Mouse (Mus musculus) kidney, postnatal 0 days (tissue): ENCODE data around the gene Slc9a3r1. TPM values are rescaled to one million over a fixed set of nuclear protein-coding genes. Genes with fewer than 3 reads are reported as not detected.

Source experiments
- ATAC-seq: fragments of 200-750 bp; cut with Nextera tagmentation; replicated peaks from 2 replicates; pipeline ENCODE4 v1.8.0; 2017; ENCODE audit warnings: low read depth, moderate number of reproducible peaks, moderate TSS enrichment, moderate library complexity; ENCODE audit not compliant: low FRiP score
- DNase-seq: peaks from one replicate; pipeline ENCODE4 v3.0.0-alpha.2; 2016; ENCODE audit warnings: low spot score
- H3K27ac ChIP-seq: fragments of 300-500 bp; sonication (generic); 2 replicates; pipeline ENCODE4 v1.5.1; 2014; ENCODE audit warnings: mild to moderate bottlenecking
- H3K27me3 ChIP-seq: fragments of 300-500 bp; sonication (generic); 2 replicates; pipeline ENCODE4 v1.6.1; 2014; ENCODE audit warnings: low read length, mixed read lengths; ENCODE audit not compliant: insufficient read depth
- H3K36me3 ChIP-seq: fragments of 300-500 bp; sonication (generic); 2 replicates; pipeline ENCODE4 v1.6.1; 2014; ENCODE audit warnings: low read length, mixed read lengths; ENCODE audit not compliant: insufficient read depth
- H3K4me1 ChIP-seq: fragments of 300-500 bp; sonication (generic); replicated peaks from 2 replicates; pipeline ENCODE4 v1.6.1; 2014; ENCODE audit warnings: antibody characterized with exemption, low read length, mixed read lengths; ENCODE audit not compliant: insufficient read depth
- H3K4me2 ChIP-seq: fragments of 300-500 bp; sonication (generic); 2 replicates; pipeline ENCODE4 v1.6.1; 2014; ENCODE audit warnings: mild to moderate bottlenecking, low read length, moderate library complexity, mixed read lengths
- H3K4me3 ChIP-seq: fragments of 300-500 bp; sonication (generic); replicated peaks from 2 replicates; pipeline ENCODE4 v1.5.1; 2014; ENCODE audit warnings: low read depth, low read length
- H3K9ac ChIP-seq: fragments of 300-500 bp; sonication (generic); 2 replicates; pipeline ENCODE4 v1.6.1; 2014; ENCODE audit warnings: low read depth, low read length
- H3K9me3 ChIP-seq: fragments of 300-500 bp; sonication (generic); replicated peaks from 2 replicates; pipeline ENCODE4 v1.6.1; 2016; ENCODE audit warnings: low read length, inconsistent platforms, mixed read lengths
- CTCF ChIP-seq: IDR thresholded peaks from 2 replicates; pipeline ENCODE4 v1.5.1; 2016; ENCODE audit warnings: antibody characterized with exemption, low read depth, mild to moderate bottlenecking, moderate library complexity
- WGBS: fragments of 180-500 bp; shearing (Covaris S2); extraction: QIAGEN DNeasy Blood & Tissue Kit; methylation state at CpG from one replicate; pipeline ENCODE4 v1.1.7; 2014; 5-methylcytosine and 5-hydroxymethylcytosine counted together
- polyA plus RNA-seq: library from polyadenylated mRNA; unstranded; fragments of >200 nt; fragmentation: Nextera tagmentation; extraction: Ambion mirVana; gene quantifications from 2 replicates; pipeline ENCODE4 v1.2.1, GENCODE M21; 2015

Gene Slc9a3r1
- polyA plus RNA-seq, 1 experiment from 2014 or later: 163 TPM

DNA sequence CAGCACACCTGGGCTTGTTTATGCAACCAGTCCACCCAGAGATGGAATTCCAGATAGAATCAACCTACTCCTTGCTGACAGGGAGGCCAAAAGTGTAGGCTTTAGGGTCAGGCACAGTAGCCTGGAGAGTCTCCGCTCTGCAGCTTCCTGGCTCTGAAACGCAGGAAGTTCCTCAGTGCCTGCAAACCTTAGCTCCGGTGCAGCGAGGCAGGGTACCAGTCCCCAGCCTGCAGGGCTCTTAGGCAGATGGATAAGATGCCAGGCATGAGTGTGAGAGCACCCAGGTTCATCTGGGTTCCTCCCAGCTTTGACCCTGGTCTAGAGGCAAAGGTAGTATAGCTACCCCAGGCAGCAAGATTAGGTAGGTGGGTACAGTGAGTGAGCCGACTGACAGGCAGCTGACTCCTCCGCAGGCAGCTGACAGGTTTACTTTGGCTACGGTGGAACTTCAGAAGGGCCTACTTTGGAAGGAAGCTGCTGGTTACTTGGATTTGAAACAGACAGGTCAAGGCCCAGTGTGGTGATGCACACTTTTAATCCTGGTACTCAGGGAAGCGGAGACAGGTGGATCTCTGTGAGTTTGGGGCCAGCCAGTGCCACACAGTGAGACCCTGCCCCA is 4.6 kb downstream of the Slc9a3r1 start:
- H3K36me3 ChIP-seq: 0 out of 2 replicates have a peak, but pooled peaks cover 4% of the 10 kb centered on the region
- no peak for DNase-seq
- no peak overlapping the region for H3K9ac ChIP-seq
- H3K27ac ChIP-seq: no peak overlapping the region
- no peaks in the 10 kb centered on the region for H3K9me3 ChIP-seq
- 55% methylated on average over 8 of the region's 8 CpGs for WGBS
- no peak for ATAC-seq
- H3K4me2 ChIP-seq: no peak overlapping the region
- peaks cover 30% of the 10 kb centered on the region for H3K4me1 ChIP-seq
- no peaks in the 10 kb centered on the region for H3K27me3 ChIP-seq
- no peak overlapping the region for H3K4me3 ChIP-seq
- no peak for TF ChIP-seq CTCF

DNA sequence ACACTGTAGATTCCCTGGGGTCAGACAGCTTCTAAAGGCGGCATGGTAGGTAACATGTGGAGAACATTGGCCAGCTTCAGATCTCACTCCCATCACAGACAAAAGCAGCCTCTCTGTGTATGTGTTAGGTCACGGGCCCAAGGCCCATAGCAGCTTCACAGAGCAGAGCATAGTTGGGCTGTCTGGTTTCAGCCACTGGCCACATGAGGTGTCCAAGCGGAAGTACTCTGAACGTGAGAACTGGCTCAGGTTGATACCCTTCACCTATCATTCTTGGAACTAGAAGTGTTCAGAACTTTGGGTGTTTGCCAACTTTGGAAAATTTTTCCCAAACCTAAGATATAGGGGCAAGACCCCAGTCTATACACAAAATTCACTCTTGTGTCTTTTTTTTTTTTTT is 6.3 kb downstream of the Slc9a3r1 start:
- H3K4me1 ChIP-seq: peaks cover 43% of the 10 kb centered on the region

DNA sequence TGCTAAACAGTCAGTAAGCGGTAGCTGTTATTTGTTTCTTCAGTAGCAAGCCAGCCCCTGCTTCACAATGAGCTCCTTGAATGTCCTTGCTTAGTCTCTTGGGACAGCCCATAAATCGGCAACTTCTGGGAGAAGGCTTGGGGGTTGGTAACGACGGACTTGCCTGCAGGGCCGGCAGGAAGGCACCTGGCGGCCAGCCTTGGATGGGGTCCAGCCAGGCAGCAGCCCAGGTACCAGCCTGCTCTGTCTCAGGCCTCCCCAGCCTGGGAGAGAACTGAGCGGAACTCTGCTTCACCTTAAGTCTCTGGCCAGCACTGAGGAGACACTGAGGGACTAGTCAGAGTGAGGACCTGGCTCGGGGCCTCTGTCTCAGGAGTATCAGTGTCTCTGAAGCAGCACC is 8.0 kb downstream of the Slc9a3r1 start:
- H3K36me3 ChIP-seq: 0 out of 2 replicates have a peak, but pooled peaks cover 4% of the 10 kb centered on the region
- peak overlapping the region; percentile 28; the same call in 1 of the 2 replicates for H3K27ac ChIP-seq
- H3K9ac ChIP-seq: no peak overlapping the region
- H3K4me1 ChIP-seq: peaks cover 45% of the 10 kb centered on the region
- 27% methylated on average over 8 of the region's 8 CpGs for WGBS
- ATAC-seq (no peak), DNase-seq (no peak)
- no peak overlapping the region for H3K4me2 ChIP-seq
- no peak for TF ChIP-seq CTCF
- H3K4me3 ChIP-seq: no peak overlapping the region
- no peaks in the 10 kb centered on the region for H3K9me3 ChIP-seq
- no peaks in the 10 kb centered on the region for H3K27me3 ChIP-seq

More for the DNA sequence above, 6.3 kb downstream of the Slc9a3r1 start:
- Histone ChIP-seq H3K36me3 (0 out of 2 replicates have a peak, but pooled peaks cover 4% of the 10 kb centered on the region), H3K9me3 (no peaks in the 10 kb centered on the region), H3K9ac (no peak overlapping the region), H3K27me3 (no peaks in the 10 kb centered on the region), H3K4me3 (no peak overlapping the region), H3K27ac (no peak overlapping the region), H3K4me2 (no peak overlapping the region)
- ATAC-seq (no peak), DNase-seq (no peak)
- TF ChIP-seq CTCF: no peak
- WGBS: 88% methylated on average over 4 of the region's 4 CpGs

DNA sequence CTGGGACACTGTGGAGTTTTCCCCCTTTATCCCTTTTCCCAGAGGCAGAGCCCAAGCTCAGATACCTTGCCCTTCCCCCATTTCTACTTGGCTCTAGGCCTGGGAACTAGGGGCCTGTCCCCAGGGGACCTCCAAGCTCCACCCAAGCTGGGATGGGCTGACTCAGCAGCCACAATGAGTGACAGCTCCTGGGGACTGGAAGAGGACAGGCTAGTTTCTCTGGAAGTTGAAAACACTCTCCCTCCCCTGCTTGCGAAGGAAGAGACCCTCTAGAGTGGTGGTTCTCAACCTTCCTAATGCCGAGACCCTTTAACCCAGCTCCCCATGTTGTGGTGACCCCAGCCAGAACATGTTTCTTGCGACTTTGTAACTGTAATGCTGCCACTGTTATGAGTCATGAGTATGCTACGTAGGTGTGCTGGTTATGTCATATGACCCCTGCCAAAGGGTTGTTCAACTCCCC is 9.7 kb downstream of the Slc9a3r1 start:
- H3K4me3 ChIP-seq: no peak overlapping the region
- WGBS: 39% methylated on average over 4 of the region's 4 CpGs
- no peak for TF ChIP-seq CTCF
- no peak overlapping the region for H3K9ac ChIP-seq
- peak overlapping the region; percentile 79 for H3K27ac ChIP-seq
- H3K36me3 ChIP-seq: 0 out of 2 replicates have a peak, but pooled peaks cover 4% of the 10 kb centered on the region
- H3K4me1 ChIP-seq: peaks cover 53% of the 10 kb centered on the region
- ATAC-seq (no peak; the same call in 1 of the 2 replicates), DNase-seq (peak; percentile 59)
- H3K4me2 ChIP-seq: no peak overlapping the region
- H3K27me3 ChIP-seq: no peaks in the 10 kb centered on the region
- no peaks in the 10 kb centered on the region for H3K9me3 ChIP-seq

DNA sequence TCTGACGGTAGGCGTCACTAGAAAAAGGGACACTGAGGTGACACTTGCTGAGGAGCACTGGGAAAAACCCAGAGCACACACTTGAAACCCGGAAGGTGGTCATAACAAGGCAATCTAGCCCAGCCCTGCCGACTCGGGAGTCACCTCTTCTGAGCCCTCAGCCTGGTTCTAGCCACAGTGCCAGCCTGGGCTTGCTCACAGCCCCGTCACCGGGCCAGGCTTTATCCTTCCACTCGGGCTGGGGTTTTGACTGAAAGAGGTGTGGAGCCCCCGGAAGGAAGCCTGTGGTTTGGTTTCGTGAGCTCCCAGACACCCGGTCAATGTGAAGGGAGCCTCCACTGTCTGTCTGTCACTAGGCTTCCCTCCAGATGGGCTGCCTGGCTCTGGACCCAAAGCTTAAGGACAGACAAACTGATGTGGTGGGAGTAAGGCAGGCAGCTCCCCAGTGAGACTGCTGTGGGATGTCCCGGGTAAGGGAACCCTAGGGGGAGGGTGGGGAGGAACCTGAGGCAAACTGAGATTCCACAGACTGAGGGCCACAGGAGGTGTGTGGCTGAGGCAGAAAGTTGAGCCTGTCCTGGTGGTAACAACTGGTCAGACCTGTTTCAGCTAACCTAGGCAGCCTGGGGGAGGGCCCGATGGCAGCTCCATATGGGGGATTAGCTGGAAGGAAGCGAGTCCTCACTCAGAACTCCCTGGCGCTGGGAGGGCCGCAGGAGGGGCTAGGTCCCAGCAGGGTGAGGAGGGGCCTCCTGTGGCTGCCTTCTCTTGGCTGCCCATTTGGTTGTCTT is 10.6 kb downstream of the Slc9a3r1 start:
- H3K27ac ChIP-seq: peak overlapping the region; percentile 79
- no peak overlapping the region for H3K4me3 ChIP-seq
- 0 out of 2 replicates have a peak, but pooled peaks cover 4% of the 10 kb centered on the region for H3K36me3 ChIP-seq
- ATAC-seq (peak; percentile 30), DNase-seq (peak; percentile 51)
- H3K27me3 ChIP-seq: no peaks in the 10 kb centered on the region
- H3K4me1 ChIP-seq: peaks cover 57% of the 10 kb centered on the region
- H3K9ac ChIP-seq: no peak overlapping the region
- WGBS: 23% methylated on average over 16 of the region's 16 CpGs
- H3K4me2 ChIP-seq: peak overlapping the region; percentile 31
- no peaks in the 10 kb centered on the region for H3K9me3 ChIP-seq
- TF ChIP-seq CTCF: no peak

DNA sequence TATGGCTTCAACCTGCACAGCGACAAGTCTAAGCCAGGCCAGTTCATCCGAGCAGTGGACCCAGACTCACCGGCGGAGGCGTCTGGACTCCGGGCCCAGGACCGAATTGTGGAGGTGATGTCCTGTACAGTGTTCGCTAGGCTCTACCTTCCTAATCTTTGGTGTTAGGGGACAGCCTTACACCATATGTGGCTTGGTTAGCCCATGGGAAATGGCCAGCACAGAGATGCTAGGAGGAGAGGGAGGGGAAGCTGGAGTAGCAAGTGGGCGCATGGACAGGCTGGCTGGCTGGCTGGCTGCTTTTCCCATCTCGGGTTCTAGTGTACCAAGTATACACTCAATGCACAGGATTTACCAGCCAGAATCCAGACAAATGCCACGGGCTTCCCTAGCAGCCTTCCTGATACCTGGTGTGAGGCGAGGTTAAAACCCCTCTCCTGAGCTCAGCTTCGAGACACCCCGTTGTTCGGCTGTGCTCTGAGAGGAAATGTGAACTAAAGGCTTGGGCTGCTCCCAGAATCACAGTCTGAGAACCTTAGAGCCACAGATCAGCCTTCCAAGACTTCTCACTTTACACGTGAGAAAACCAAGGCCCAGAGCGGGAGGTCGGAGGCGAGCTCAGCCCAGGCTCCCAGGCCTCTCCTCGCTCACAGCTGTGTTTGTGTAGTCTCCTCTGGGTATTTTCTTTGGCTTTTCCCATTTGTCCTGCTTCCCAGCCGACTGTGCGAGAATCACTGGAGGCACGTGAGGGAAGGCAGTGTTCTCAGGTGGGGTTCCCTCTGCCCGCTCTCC is 13.5 kb downstream of the Slc9a3r1 start:
- Histone ChIP-seq H3K27me3 (no peaks in the 10 kb centered on the region), H3K27ac (peak overlapping the region; percentile 37), H3K4me2 (peak overlapping the region; percentile 36), H3K4me3 (no peak overlapping the region), H3K9me3 (no peaks in the 10 kb centered on the region), H3K36me3 (peaks cover 7% of the 10 kb centered on the region; the same call in 1 of the 2 replicates), H3K4me1 (peaks cover 51% of the 10 kb centered on the region), H3K9ac (no peak overlapping the region; the same call in 1 of the 2 replicates)
- 56% methylated on average over 24 of the region's 24 CpGs for WGBS
- ATAC-seq (no peak), DNase-seq (peak; percentile 64)
- TF ChIP-seq CTCF: no peak
